Mouse (Mus musculus) C2C12 (cell line): ENCODE data around the gene Hoxa11.

Experiments used
- CTCF ChIP-seq: IDR thresholded peaks from one replicate; pipeline ENCODE4 v1.5.1; 2011; ENCODE audit not compliant: control insufficient read depth, insufficient read depth, insufficient read length
- MAX ChIP-seq: IDR thresholded peaks from one replicate; pipeline ENCODE4 v1.6.1; 2011; ENCODE audit warnings: mild to moderate bottlenecking, control low read depth

DNA sequence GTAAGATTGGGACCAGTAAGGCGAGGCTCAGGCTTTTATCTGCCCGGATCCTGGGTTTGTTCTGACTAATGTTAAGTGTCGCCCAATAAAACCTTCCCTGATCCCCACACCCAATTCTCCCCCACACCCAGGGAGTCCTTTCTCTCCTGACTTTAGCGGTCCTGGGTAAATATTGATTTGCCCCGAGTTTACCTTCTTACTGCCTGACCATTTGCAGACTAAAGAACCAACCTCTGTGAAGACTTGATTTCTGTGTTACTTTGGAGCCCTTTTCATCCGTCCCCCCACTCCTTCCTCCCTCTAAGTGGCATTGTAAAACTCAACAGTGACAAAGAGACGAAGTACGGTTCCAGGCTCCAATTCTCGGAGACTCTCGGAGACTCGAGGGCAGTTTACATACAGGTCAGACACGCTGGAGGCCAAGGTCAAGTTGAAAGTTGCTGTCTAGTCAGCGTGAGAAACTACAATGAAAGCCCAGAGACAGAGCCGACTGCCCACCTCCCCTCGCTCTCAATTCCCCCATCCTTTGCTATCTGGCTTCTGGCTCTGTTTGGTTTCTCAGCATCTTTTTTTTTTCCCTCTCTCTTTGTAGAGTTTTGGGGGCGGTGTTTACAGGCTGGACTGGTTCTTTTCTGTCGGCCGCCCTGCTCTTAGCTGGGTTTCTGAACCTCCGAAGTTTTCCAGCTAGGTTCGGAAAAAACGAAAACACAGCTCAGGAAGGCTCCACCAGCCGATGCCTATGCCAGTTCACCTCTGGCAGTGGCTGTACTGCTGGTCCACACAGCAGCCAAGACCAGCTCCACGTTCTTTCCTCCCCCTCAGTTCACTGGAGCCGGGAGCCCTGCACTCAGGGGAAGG, 17.1 kb upstream of the Hoxa11 start:
- TF ChIP-seq CTCF (no peak), MAX (no peak)
